Mouse (Mus musculus): ENCODE measurements at regions not wholly inside any gene's neighbourhood (a gene's known extent, or its start where the extent isn't known, plus 50 kb on each side); places are given as distances from the start of the nearest gene placed in this dataset.

- Histone ChIP-seq H3K4me1 (ENCODE audit: control insufficient read depth, insufficient read depth, low read length) (no peaks in the 10 kb centered on the region), H3K27me3 (ENCODE audit: control insufficient read depth, insufficient read depth, low read length) (no peaks in the 10 kb centered on the region), H3K36me3 (ENCODE audit: control insufficient read depth, insufficient read depth, low read length) (no peaks in the 10 kb centered on the region), H3K79me2 (ENCODE audit: control insufficient read depth, insufficient read depth, low read length) (no peaks in the 10 kb centered on the region), H3K9ac (ENCODE audit: low read depth, low read length) (no peak overlapping the region), H3K4me3 (ENCODE audit: insufficient read depth, low read depth, low read length) (no peak overlapping the region), H3K27ac (replicated peaks; ENCODE audit: insufficient read depth, low read depth, low read length) (no peak overlapping the region)
- DNase-seq (ENCODE audit: extremely low read depth, low read depth, low spot score) = no peak
- TF ChIP-seq POLR2A (IDR thresholded peaks at IDR 0.05; ENCODE audit: extremely low read depth, insufficient read depth, low read length) (no peak), CTCF (IDR thresholded peaks at IDR 0.05; ENCODE audit: low read depth, low read length) (no peak)
- WGBS = 87% methylated on average over 5 of the region's 5 CpGs
Measured at GRCm38 (mm10) chr2:117765572-117765971, 346.1 kb upstream of the Thbs1 start.

GRCm38 (mm10) chr2:117766450-117766849 lies 345.2 kb upstream of the Thbs1 start:
- Histone ChIP-seq H3K27me3 (ENCODE audit: control insufficient read depth, insufficient read depth, low read length) (no peaks in the 10 kb centered on the region), H3K79me2 (ENCODE audit: control insufficient read depth, insufficient read depth, low read length) (no peaks in the 10 kb centered on the region), H3K36me3 (ENCODE audit: control insufficient read depth, insufficient read depth, low read length) (no peaks in the 10 kb centered on the region), H3K4me1 (ENCODE audit: control insufficient read depth, insufficient read depth, low read length) (no peaks in the 10 kb centered on the region), H3K27ac (replicated peaks; ENCODE audit: insufficient read depth, low read depth, low read length) (no peak overlapping the region), H3K4me3 (ENCODE audit: insufficient read depth, low read depth, low read length) (no peak overlapping the region), H3K9ac (ENCODE audit: low read depth, low read length) (no peak overlapping the region)
- WGBS = 83% methylated on average over 3 of the region's 3 CpGs
- DNase-seq (ENCODE audit: extremely low read depth, low read depth, low spot score) = no peak
- TF ChIP-seq CTCF (IDR thresholded peaks at IDR 0.05; ENCODE audit: low read depth, low read length) (no peak), POLR2A (IDR thresholded peaks at IDR 0.05; ENCODE audit: extremely low read depth, insufficient read depth, low read length) (no peak)

- TF ChIP-seq POLR2A (IDR thresholded peaks at IDR 0.05; ENCODE audit: extremely low read depth, insufficient read depth, low read length) (no peak), CTCF (IDR thresholded peaks at IDR 0.05; ENCODE audit: low read depth, low read length) (no peak)
- Histone ChIP-seq H3K9ac (ENCODE audit: low read depth, low read length) (no peak overlapping the region), H3K27ac (replicated peaks; ENCODE audit: insufficient read depth, low read depth, low read length) (no peak overlapping the region), H3K4me3 (ENCODE audit: insufficient read depth, low read depth, low read length) (no peak overlapping the region), H3K27me3 (ENCODE audit: control insufficient read depth, insufficient read depth, low read length) (no peaks in the 10 kb centered on the region), H3K4me1 (ENCODE audit: control insufficient read depth, insufficient read depth, low read length) (no peaks in the 10 kb centered on the region), H3K79me2 (ENCODE audit: control insufficient read depth, insufficient read depth, low read length) (no peaks in the 10 kb centered on the region), H3K36me3 (ENCODE audit: control insufficient read depth, insufficient read depth, low read length) (no peaks in the 10 kb centered on the region)
- no peak for DNase-seq (ENCODE audit: extremely low read depth, low read depth, low spot score)
- WGBS = 79% methylated on average over 7 of the region's 7 CpGs
Measured at GRCm38 (mm10) chr2:117769402-117770114, 342.1 kb upstream of the Thbs1 start.

- H3K4me1 ChIP-seq (ENCODE audit: control insufficient read depth, insufficient read depth, low read length) = no peaks in the 10 kb centered on the region
- H3K27me3 ChIP-seq (ENCODE audit: control insufficient read depth, insufficient read depth, low read length) = no peaks in the 10 kb centered on the region
- WGBS = 80% methylated on average over 3 of the region's 3 CpGs
- no peaks in the 10 kb centered on the region for H3K36me3 ChIP-seq (ENCODE audit: control insufficient read depth, insufficient read depth, low read length)
- H3K4me3 ChIP-seq (ENCODE audit: insufficient read depth, low read depth, low read length) = no peak overlapping the region
- DNase-seq (ENCODE audit: extremely low read depth, low read depth, low spot score) = no peak
- no peak overlapping the region for H3K27ac ChIP-seq (replicated peaks; ENCODE audit: insufficient read depth, low read depth, low read length)
- no peak for TF ChIP-seq CTCF (IDR thresholded peaks at IDR 0.05; ENCODE audit: low read depth, low read length)
- no peak for TF ChIP-seq POLR2A (IDR thresholded peaks at IDR 0.05; ENCODE audit: extremely low read depth, insufficient read depth, low read length)
- H3K79me2 ChIP-seq (ENCODE audit: control insufficient read depth, insufficient read depth, low read length) = no peaks in the 10 kb centered on the region
- H3K9ac ChIP-seq (ENCODE audit: low read depth, low read length) = no peak overlapping the region
Measured at GRCm38 (mm10) chr2:117770115-117770485, 341.6 kb upstream of the Thbs1 start.

GRCm38 (mm10) chr2:117780287-117780686 lies 331.4 kb upstream of the Thbs1 start:
- no peak for TF ChIP-seq POLR2A (IDR thresholded peaks at IDR 0.05; ENCODE audit: extremely low read depth, insufficient read depth, low read length)
- peak; percentile 56 for TF ChIP-seq CTCF (IDR thresholded peaks at IDR 0.05; ENCODE audit: low read depth, low read length)
- Histone ChIP-seq H3K79me2 (ENCODE audit: control insufficient read depth, insufficient read depth, low read length) (no peaks in the 10 kb centered on the region), H3K4me3 (ENCODE audit: insufficient read depth, low read depth, low read length) (no peak overlapping the region), H3K4me1 (ENCODE audit: control insufficient read depth, insufficient read depth, low read length) (peaks cover 4% of the 10 kb centered on the region; the same call in 1 of the 2 replicates), H3K9ac (ENCODE audit: low read depth, low read length) (no peak overlapping the region), H3K27ac (replicated peaks; ENCODE audit: insufficient read depth, low read depth, low read length) (no peak overlapping the region), H3K27me3 (ENCODE audit: control insufficient read depth, insufficient read depth, low read length) (no peaks in the 10 kb centered on the region), H3K36me3 (ENCODE audit: control insufficient read depth, insufficient read depth, low read length) (no peaks in the 10 kb centered on the region)
- 53% methylated on average over 3 of the region's 3 CpGs for WGBS
- peak; percentile 69 for DNase-seq (ENCODE audit: extremely low read depth, low read depth, low spot score)

GRCm38 (mm10) chr2:117780816-117781215 lies 330.9 kb upstream of the Thbs1 start:
- H3K4me3 ChIP-seq (ENCODE audit: insufficient read depth, low read depth, low read length) = no peak overlapping the region
- H3K79me2 ChIP-seq (ENCODE audit: control insufficient read depth, insufficient read depth, low read length) = no peaks in the 10 kb centered on the region
- no peak overlapping the region for H3K27ac ChIP-seq (replicated peaks; ENCODE audit: insufficient read depth, low read depth, low read length)
- no peaks in the 10 kb centered on the region for H3K27me3 ChIP-seq (ENCODE audit: control insufficient read depth, insufficient read depth, low read length)
- no peaks in the 10 kb centered on the region for H3K36me3 ChIP-seq (ENCODE audit: control insufficient read depth, insufficient read depth, low read length)
- peaks cover 4% of the 10 kb centered on the region; the same call in 1 of the 2 replicates for H3K4me1 ChIP-seq (ENCODE audit: control insufficient read depth, insufficient read depth, low read length)
- H3K9ac ChIP-seq (ENCODE audit: low read depth, low read length) = no peak overlapping the region
- WGBS = 80% methylated on average over 7 of the region's 7 CpGs
- TF ChIP-seq CTCF (IDR thresholded peaks at IDR 0.05; ENCODE audit: low read depth, low read length) (no peak), POLR2A (IDR thresholded peaks at IDR 0.05; ENCODE audit: extremely low read depth, insufficient read depth, low read length) (no peak)
- no peak for DNase-seq (ENCODE audit: extremely low read depth, low read depth, low spot score)

Measured in liver, adult 2 months (tissue).